Comparison of ENCODE assay signal across 27 mouse cellular contexts in genomic region chr2:163399222-163399621, GRCm38 (mm10). TPM values are rescaled to one million over a fixed set of nuclear protein-coding genes. Genes with fewer than 3 reads are reported as not detected.
DNase-seq lines count a peak whose midpoint lies in the region; ATAC-seq and TF ChIP-seq lines count a peak whose summit lies in the region.
"Had no signal": no experiment of that assay in that cellular context is flagged by ENCODE, and none has a peak within 500 bp of the region (broad histone marks: within the 10 kb centered on the region; RNA-seq: fewer than 3 reads in every experiment).

No protein-coding gene starts in this region.

- ATAC-seq in heart, embryonic 11.5 days (replicated peaks; ENCODE audit: insufficient number of reproducible peaks, low FRiP score, low TSS enrichment), result no peak
- ATAC-seq in heart, postnatal 0 days (ENCODE audit: insufficient read depth, low read depth), result peak; percentile 4; the same call in 1 of the 2 replicates
- ATAC-seq: CD4-positive, CD25-positive, alpha-beta regulatory T cell, adult 4 months; forebrain, embryonic 13.5 days had no signal

- no peaks in the 10 kb centered on the region for H3K9me3 ChIP-seq in heart, embryonic 11.5 days (replicated peaks; ENCODE audit: control insufficient read depth, low read length)
- H3K9me3 ChIP-seq in heart, postnatal 0 days (replicated peaks; ENCODE audit: control insufficient read depth, low read length), result no peaks in the 10 kb centered on the region
- H3K9me3 ChIP-seq: embryonic facial prominence, embryonic 13.5 days; forebrain, embryonic 13.5 days; hindbrain, embryonic 13.5 days; limb, embryonic 15.5 days; stomach, embryonic 15.5 days had no signal

- no peaks in the 10 kb centered on the region for H3K27me3 ChIP-seq in heart, embryonic 11.5 days (ENCODE audit: control insufficient read depth, insufficient read depth, low read length)
- H3K27me3 ChIP-seq in heart, postnatal 0 days (ENCODE audit: control insufficient read depth, insufficient read depth, low read length), result no peaks in the 10 kb centered on the region
- no peaks in the 10 kb centered on the region for H3K27me3 ChIP-seq in thymus, adult 2 months (ENCODE audit: control insufficient read depth, insufficient read depth, low read length)
- H3K27me3 ChIP-seq: embryonic facial prominence, embryonic 13.5 days; forebrain, embryonic 13.5 days; limb, embryonic 15.5 days; stomach, embryonic 15.5 days had no signal

- TF ChIP-seq CTCF in heart, postnatal 0 days (IDR thresholded peaks at IDR 0.05; ENCODE audit: low read depth), result no peak
- no peak for TF ChIP-seq CTCF in thymus, adult 2 months (IDR thresholded peaks at IDR 0.05; ENCODE audit: borderline replicate concordance, control insufficient read depth, extremely low read depth, insufficient read depth, low read length, poor library complexity)

- peak; percentile 76 to 87 for DNase-seq in heart, adult 18-20 months
- DNase-seq in heart, postnatal 25 days (ENCODE audit: low spot score), result no peak
- peak; percentile 89 for DNase-seq in heart, postnatal 0 days (ENCODE audit: low spot score)
- no peak for DNase-seq in adrenal gland, postnatal 10 days
- DNase-seq in thymus, adult 2 months, result no peak
- no peak for DNase-seq in right cerebral cortex, postnatal 10 days (ENCODE audit: low spot score in 2 of 2)
- DNase-seq: cerebellum, adult 18-20 months; cerebellum, postnatal 14 days; kidney, adult 11 months; layer of hippocampus, adult 9-11 months; left cerebral cortex, postnatal 4 days; lung, embryonic 14.5 days; lung, postnatal 4 days; midbrain, embryonic 14.5 days; right cerebral cortex, postnatal 25 days; thymus, postnatal 14 days had no signal

- TF ChIP-seq EP300 in heart, postnatal 0 days (IDR thresholded peaks at IDR 0.05; ENCODE audit: low read depth), result peak; percentile 91

- H3K9ac ChIP-seq in heart, embryonic 11.5 days (ENCODE audit: low read depth, low read length), result 0 out of 2 replicates have a peak overlapping the region, but pooled peaks have one; percentile 16
- no peak overlapping the region; the same call in none of the 2 replicates for H3K9ac ChIP-seq in heart, postnatal 0 days (replicated peaks; ENCODE audit: low read depth, low read length)
- H3K9ac ChIP-seq: embryonic facial prominence, embryonic 13.5 days; forebrain, embryonic 13.5 days; hindbrain, embryonic 13.5 days; limb, embryonic 15.5 days; liver, embryonic 14.5 days; lung, embryonic 14.5 days; stomach, embryonic 15.5 days had no signal

- TF ChIP-seq POLR2A in thymus, adult 2 months (IDR thresholded peaks at IDR 0.05; ENCODE audit: control insufficient read depth, extremely low read depth, insufficient read depth, low read length, poor library complexity), result no peak

- no peak overlapping the region for H3K4me3 ChIP-seq in heart, embryonic 11.5 days (ENCODE audit: low read depth, low read length)
- H3K4me3 ChIP-seq in heart, postnatal 0 days (ENCODE audit: low read depth, low read length), result no peak overlapping the region
- no peak overlapping the region for H3K4me3 ChIP-seq in thymus, adult 2 months (ENCODE audit: control insufficient read depth, insufficient read depth, low read length)
- H3K4me3 ChIP-seq: embryonic facial prominence, embryonic 13.5 days; forebrain, embryonic 13.5 days; hindbrain, embryonic 13.5 days; left cerebral cortex, adult 2 months; limb, embryonic 15.5 days; stomach, embryonic 15.5 days had no signal

- intact Hi-C loops in heart, postnatal 25 days (cut with DNase I), result no loop called here

- peak overlapping the region; percentile 22; the same call in 1 of the 2 replicates for H3K4me2 ChIP-seq in heart, embryonic 11.5 days
- peak overlapping the region; percentile 2; the same call in 1 of the 2 replicates for H3K4me2 ChIP-seq in heart, postnatal 0 days (ENCODE audit: low read depth, low read length)
- H3K4me2 ChIP-seq: embryonic facial prominence, embryonic 13.5 days; forebrain, embryonic 13.5 days; hindbrain, embryonic 13.5 days; limb, embryonic 15.5 days; stomach, embryonic 15.5 days had no signal

- 43% methylated on average over 8 of the region's 8 CpGs for WGBS in heart, embryonic 11.5 days (ENCODE audit: insufficient replicate concordance)
- WGBS in heart, postnatal 0 days, result 17% methylated on average over 8 of the region's 8 CpGs
- 84% methylated on average over 8 of the region's 8 CpGs for WGBS in thymus, adult 2 months

- no peaks in the 10 kb centered on the region for H3K36me3 ChIP-seq in heart, embryonic 11.5 days (ENCODE audit: control insufficient read depth, insufficient read depth, low read length)
- H3K36me3 ChIP-seq in heart, postnatal 0 days (replicated peaks; ENCODE audit: control insufficient read depth, insufficient read depth, low read length), result no peaks in the 10 kb centered on the region
- H3K36me3 ChIP-seq in thymus, adult 2 months (ENCODE audit: control insufficient read depth, insufficient read depth, low read length), result no peaks in the 10 kb centered on the region
- H3K36me3 ChIP-seq: stomach, embryonic 15.5 days had no signal

- H3K27ac ChIP-seq in heart, embryonic 11.5 days (ENCODE audit: low read depth, low read length), result peak overlapping the region; percentile 92
- H3K27ac ChIP-seq in heart, postnatal 0 days (ENCODE audit: low read depth), result peak overlapping the region; percentile 97
- H3K27ac ChIP-seq in thymus, adult 2 months (ENCODE audit: control insufficient read depth, insufficient read depth, low read length), result no peak overlapping the region
- H3K27ac ChIP-seq: embryonic facial prominence, embryonic 13.5 days; forebrain, embryonic 13.5 days; hindbrain, embryonic 13.5 days; left cerebral cortex, adult 2 months; limb, embryonic 15.5 days; liver, embryonic 14.5 days had no signal

- peaks cover 18% of the 10 kb centered on the region for H3K4me1 ChIP-seq in heart, embryonic 11.5 days (ENCODE audit: control insufficient read depth, insufficient read depth, low read length)
- peaks cover 13% of the 10 kb centered on the region for H3K4me1 ChIP-seq in heart, postnatal 0 days (ENCODE audit: control insufficient read depth, insufficient read depth)
- H3K4me1 ChIP-seq in thymus, adult 2 months (replicated peaks; ENCODE audit: control insufficient read depth, insufficient read depth, low read length), result no peaks in the 10 kb centered on the region

RNA-seq across cellular contexts. Expression of gene Jph2, which starts 1.4 kb away (rescaled TPM):
- total RNA-seq in heart, adult 18-20 months (2021), result 100 to 1,000 TPM; 393 to 402 TPM
- 100 to 1,000 TPM; 374 to 418 TPM for total RNA-seq in heart, postnatal 25 days (2021)
- 19.5 and 22.7 TPM in 2 replicates for polyA plus RNA-seq in heart, embryonic 11.5 days (2014; fragmentation: Nextera tagmentation; extraction: Ambion mirVana)
- total RNA-seq in heart, postnatal 0 days (2014; rRNA removed; ENCODE audit: low replicate concordance), result 215 and 246 TPM in 2 replicates
- polyA plus RNA-seq in heart, postnatal 0 days (2015; fragmentation: Nextera tagmentation; extraction: Ambion mirVana), result 47.3 and 61.7 TPM in 2 replicates
- total RNA-seq in adrenal gland, postnatal 10 days (2021), result 10 to 100 TPM; 11.5 to 23.5 TPM
- polyA plus RNA-seq in thymus, adult 2 months (2012; rRNA removed), result 3.3 and 14.7 TPM in 2 replicates
- total RNA-seq: granulocyte monocyte progenitor cell, adult 5-6 weeks; megakaryocyte-erythroid progenitor cell, adult 5-6 weeks had no signal
- polyA plus RNA-seq: CD4-positive, CD25-positive, alpha-beta regulatory T cell, adult 4 months had no signal

RNA-seq across cellular contexts. Expression of gene Oser1, which starts 25.3 kb away (rescaled TPM):
- 10 to 100 TPM; 17.5 to 30.0 TPM for total RNA-seq in heart, adult 18-20 months (2021)
- total RNA-seq in heart, postnatal 25 days (2021), result 10 to 100 TPM; 21.0 to 21.6 TPM
- 60.8 and 64.1 TPM in 2 replicates for polyA plus RNA-seq in heart, embryonic 11.5 days (2014; fragmentation: Nextera tagmentation; extraction: Ambion mirVana)
- total RNA-seq in heart, postnatal 0 days (2014; rRNA removed; ENCODE audit: low replicate concordance), result 23.8 and 28.9 TPM in 2 replicates
- 41.4 and 45.1 TPM in 2 replicates for polyA plus RNA-seq in heart, postnatal 0 days (2015; fragmentation: Nextera tagmentation; extraction: Ambion mirVana)
- total RNA-seq in adrenal gland, postnatal 10 days (2021), result 10 to 100 TPM; 34.6 to 34.8 TPM
- polyA plus RNA-seq in thymus, adult 2 months (2012; rRNA removed), result 18.5 and 19.3 TPM in 2 replicates

RNA-seq across cellular contexts. Expression of gene Gdap1l1, which starts 39.1 kb away (rescaled TPM):
- not detected for total RNA-seq in heart, adult 18-20 months (2021)
- not detected for total RNA-seq in heart, postnatal 25 days (2021)
- polyA plus RNA-seq in heart, embryonic 11.5 days (2014; fragmentation: Nextera tagmentation; extraction: Ambion mirVana), result 0.31 and 0.64 TPM in 2 replicates
- total RNA-seq in heart, postnatal 0 days (2014; rRNA removed; ENCODE audit: low replicate concordance), result not detected in 2 replicates
- polyA plus RNA-seq in heart, postnatal 0 days (2015; fragmentation: Nextera tagmentation; extraction: Ambion mirVana), result 0.10 TPM in 1 of 2 replicates, not detected in the other
- 1 to 10 TPM; 3.4 to 4.3 TPM for total RNA-seq in adrenal gland, postnatal 10 days (2021)
- polyA plus RNA-seq in thymus, adult 2 months (2012; rRNA removed), result 1.7 and 3.1 TPM in 2 replicates
- total RNA-seq: granulocyte monocyte progenitor cell, adult 5-6 weeks; megakaryocyte-erythroid progenitor cell, adult 5-6 weeks had no signal
- polyA plus RNA-seq: CD4-positive, CD25-positive, alpha-beta regulatory T cell, adult 4 months had no signal

Comparison
In these comparisons a context has a peak if more than half of its experiments do, and no peak if none do; other contexts are left out.
1. DNase-seq: peak in heart, adult 18-20 months (2 of 2) and heart, postnatal 0 days (single experiment); none in heart, postnatal 25 days (single experiment), adrenal gland, postnatal 10 days (single experiment), thymus, adult 2 months (single experiment) and right cerebral cortex, postnatal 10 days (0 of 2).